Mouse (Mus musculus) liver, embryonic 11.5 days (tissue): Measurements from ENCODE around the gene Cox20. TPM values are rescaled to one million over a fixed set of nuclear protein-coding genes. Genes with fewer than 3 reads are reported as not detected.
"Not testable (repeated sequence)": the region's sequence is repeated elsewhere in the genome, so short reads cannot be mapped to it uniquely, and the experiment has no call there.

Experiments used
- ATAC-seq: fragments of 200-750 bp; cut with Nextera tagmentation; replicated peaks from 2 replicates; pipeline ENCODE4 v1.8.0; 2017; ENCODE audit warnings: moderate number of reproducible peaks, mild to moderate bottlenecking, moderate TSS enrichment, moderate library complexity; ENCODE audit not compliant: low FRiP score
- DNase-seq: peaks from one replicate; pipeline ENCODE4 v3.0.0-alpha.2; 2017; ENCODE audit warnings: low spot score
- H3K27ac ChIP-seq: fragments of 300-500 bp; sonication (generic); 2 replicates; pipeline ENCODE4 v1.5.1; 2014; ENCODE audit warnings: mild to moderate bottlenecking, low read depth, low read length, control low read depth
- H3K27me3 ChIP-seq: fragments of 300-500 bp; sonication (generic); replicated peaks from 2 replicates; pipeline ENCODE4 v1.6.1; 2014; ENCODE audit warnings: low read length, mixed read lengths; ENCODE audit not compliant: control insufficient read depth, insufficient read depth
- H3K36me3 ChIP-seq: fragments of 300-500 bp; sonication (generic); 2 replicates; pipeline ENCODE4 v1.6.1; 2014; ENCODE audit warnings: mild to moderate bottlenecking, low read length, moderate library complexity, mixed read lengths; ENCODE audit not compliant: control insufficient read depth, insufficient read depth
- H3K4me1 ChIP-seq: fragments of 300-500 bp; sonication (generic); replicated peaks from 2 replicates; pipeline ENCODE4 v1.6.1; 2014; ENCODE audit warnings: low read length, mixed read lengths; ENCODE audit not compliant: control insufficient read depth, insufficient read depth
- H3K4me2 ChIP-seq: fragments of 300-500 bp; sonication (generic); 2 replicates; pipeline ENCODE4 v1.6.1; 2014; ENCODE audit warnings: mild to moderate bottlenecking, control low read depth, moderate library complexity
- H3K4me3 ChIP-seq: fragments of 300-500 bp; sonication (generic); 2 replicates; pipeline ENCODE4 v1.5.1; 2014; ENCODE audit warnings: low read depth, low read length, control low read depth
- H3K9ac ChIP-seq: fragments of 300-500 bp; sonication (generic); 2 replicates; pipeline ENCODE4 v1.6.1; 2014; ENCODE audit warnings: low read depth, low read length, control low read depth
- H3K9me3 ChIP-seq: fragments of 300-500 bp; sonication (generic); 2 replicates; pipeline ENCODE4 v1.6.1; 2016; ENCODE audit warnings: low read length, inconsistent platforms, mixed read lengths; ENCODE audit not compliant: control insufficient read depth
- WGBS: fragments of 180-500 bp; shearing (Covaris S2); extraction: QIAGEN DNeasy Blood & Tissue Kit; methylation state at CpG from one replicate; pipeline ENCODE4 v1.1.7; 2014; 5-methylcytosine and 5-hydroxymethylcytosine counted together
- polyA plus RNA-seq: library from polyadenylated mRNA; unstranded; fragments of >200 nt; fragmentation: Nextera tagmentation; extraction: Ambion mirVana; gene quantifications from 2 replicates; pipeline ENCODE4 v1.2.1, GENCODE M21; 2014

Gene Cox20
- polyA plus RNA-seq, 1 experiment from 2014 or later = 129 TPM

DNA sequence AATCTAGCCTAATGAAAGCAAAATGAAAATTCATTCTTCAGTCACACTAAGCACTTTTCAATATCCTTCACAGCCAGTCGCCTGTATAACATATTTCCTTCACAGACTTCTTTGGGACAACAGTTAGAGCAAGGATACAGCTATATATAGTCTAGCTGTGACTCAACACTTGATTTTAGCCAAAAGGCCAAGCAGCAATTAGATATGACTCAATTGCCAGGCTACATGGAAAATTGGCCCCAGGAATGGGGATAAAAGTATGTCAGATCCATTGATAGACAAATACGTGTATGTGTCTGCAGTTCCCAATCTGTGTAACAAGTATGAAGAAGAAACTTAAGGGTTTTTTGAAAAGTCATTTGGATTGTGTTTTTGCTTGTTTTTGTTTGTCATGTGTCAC, 21.3 kb downstream of the Cox20 start:
- no peak overlapping the region for H3K4me2 ChIP-seq
- no peak overlapping the region for H3K4me3 ChIP-seq
- 84% methylated on average over 2 of the region's 2 CpGs for WGBS
- no peak for ATAC-seq
- H3K27ac ChIP-seq = no peak overlapping the region
- no peaks in the 10 kb centered on the region for H3K36me3 ChIP-seq
- no peak for DNase-seq
- H3K4me1 ChIP-seq = no peaks in the 10 kb centered on the region; the same call in 1 of the 2 replicates
- no peaks in the 10 kb centered on the region for H3K9me3 ChIP-seq
- no peak overlapping the region for H3K9ac ChIP-seq
- no peaks in the 10 kb centered on the region for H3K27me3 ChIP-seq

DNA sequence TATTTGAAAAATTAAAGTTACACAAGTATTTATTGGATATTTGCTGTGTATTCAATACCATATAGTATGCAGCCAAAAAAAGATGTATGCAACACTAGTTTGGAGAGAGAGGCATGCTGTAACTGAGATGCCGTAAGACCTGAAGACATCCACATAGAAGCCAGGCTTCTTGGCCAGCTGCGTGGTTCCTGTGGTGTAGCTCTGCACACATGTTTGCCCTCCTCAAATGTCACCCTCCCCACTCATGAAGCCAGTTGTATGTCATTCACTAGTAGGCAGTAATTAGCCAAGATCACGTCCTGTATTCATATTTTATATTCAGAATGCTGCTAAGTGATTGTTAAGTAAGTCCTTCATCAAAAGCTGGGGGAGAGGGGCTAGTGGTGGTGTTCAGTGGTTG, 22.5 kb downstream of the Cox20 start:
- Histone ChIP-seq H3K9me3 (no peaks in the 10 kb centered on the region), H3K9ac (no peak overlapping the region), H3K27me3 (no peaks in the 10 kb centered on the region), H3K36me3 (no peaks in the 10 kb centered on the region), H3K4me3 (no peak overlapping the region), H3K4me2 (no peak overlapping the region), H3K27ac (no peak overlapping the region), H3K4me1 (no peaks in the 10 kb centered on the region; the same call in 1 of the 2 replicates)
- ATAC-seq (no peak), DNase-seq (no peak)
- 83% methylated on average over 3 of the region's 3 CpGs for WGBS

DNA sequence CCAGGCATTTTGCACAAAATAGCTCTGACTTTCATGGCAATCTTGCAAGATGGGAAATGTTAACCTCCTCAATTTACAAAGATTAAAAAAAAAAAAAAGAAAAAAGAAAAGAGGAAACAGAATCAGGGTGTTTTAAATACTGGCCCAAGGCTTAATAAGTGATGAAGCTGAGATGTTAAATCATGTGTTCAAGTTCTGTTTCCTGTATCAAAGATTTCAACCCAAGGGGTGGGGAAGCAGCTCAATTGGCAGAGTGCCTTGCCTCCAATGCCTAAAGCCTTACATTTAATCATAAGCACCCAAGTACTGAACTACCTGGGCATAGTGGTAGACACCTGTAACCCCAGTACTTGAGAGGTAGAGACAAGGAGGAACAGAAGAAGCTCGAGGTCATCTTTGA, 23.1 kb downstream of the Cox20 start:
- no peaks in the 10 kb centered on the region; the same call in 1 of the 2 replicates for H3K4me1 ChIP-seq
- H3K4me3 ChIP-seq = no peak overlapping the region
- no peaks in the 10 kb centered on the region for H3K9me3 ChIP-seq
- no peak overlapping the region for H3K27ac ChIP-seq
- H3K4me2 ChIP-seq = no peak overlapping the region
- no peaks in the 10 kb centered on the region for H3K27me3 ChIP-seq
- no peaks in the 10 kb centered on the region for H3K36me3 ChIP-seq
- 71% methylated on average over 1 of the region's 1 CpGs for WGBS
- DNase-seq (no peak), ATAC-seq (no peak)
- H3K9ac ChIP-seq = no peak overlapping the region

DNA sequence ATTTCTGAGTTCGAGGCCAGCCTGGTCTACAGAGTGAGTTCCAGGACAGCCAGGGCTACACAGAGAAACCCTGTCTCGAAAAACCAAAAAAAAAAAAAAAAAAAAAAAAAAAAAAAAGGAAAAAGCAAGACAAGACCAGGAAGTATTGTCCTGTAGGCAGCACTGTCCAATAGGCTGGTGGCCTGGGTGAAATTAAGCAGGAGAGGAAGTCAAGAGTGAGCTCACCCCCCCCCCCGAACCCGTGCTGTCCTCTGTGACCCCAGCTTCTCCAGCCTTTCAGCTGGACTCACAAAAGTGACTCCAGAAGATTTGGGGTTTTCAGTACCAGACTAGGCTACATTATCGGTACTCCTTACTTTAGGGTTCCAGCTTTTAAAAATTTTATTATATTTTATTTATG, 23.7 kb downstream of the Cox20 start:
- Histone ChIP-seq H3K9ac (no peak overlapping the region), H3K4me2 (no peak overlapping the region), H3K9me3 (no peaks in the 10 kb centered on the region), H3K36me3 (no peaks in the 10 kb centered on the region), H3K27ac (no peak overlapping the region), H3K4me1 (no peaks in the 10 kb centered on the region; the same call in 1 of the 2 replicates), H3K27me3 (no peaks in the 10 kb centered on the region), H3K4me3 (no peak overlapping the region)
- DNase-seq (no peak), ATAC-seq (no peak)
- 67% methylated on average over 4 of the region's 5 CpGs for WGBS

DNA sequence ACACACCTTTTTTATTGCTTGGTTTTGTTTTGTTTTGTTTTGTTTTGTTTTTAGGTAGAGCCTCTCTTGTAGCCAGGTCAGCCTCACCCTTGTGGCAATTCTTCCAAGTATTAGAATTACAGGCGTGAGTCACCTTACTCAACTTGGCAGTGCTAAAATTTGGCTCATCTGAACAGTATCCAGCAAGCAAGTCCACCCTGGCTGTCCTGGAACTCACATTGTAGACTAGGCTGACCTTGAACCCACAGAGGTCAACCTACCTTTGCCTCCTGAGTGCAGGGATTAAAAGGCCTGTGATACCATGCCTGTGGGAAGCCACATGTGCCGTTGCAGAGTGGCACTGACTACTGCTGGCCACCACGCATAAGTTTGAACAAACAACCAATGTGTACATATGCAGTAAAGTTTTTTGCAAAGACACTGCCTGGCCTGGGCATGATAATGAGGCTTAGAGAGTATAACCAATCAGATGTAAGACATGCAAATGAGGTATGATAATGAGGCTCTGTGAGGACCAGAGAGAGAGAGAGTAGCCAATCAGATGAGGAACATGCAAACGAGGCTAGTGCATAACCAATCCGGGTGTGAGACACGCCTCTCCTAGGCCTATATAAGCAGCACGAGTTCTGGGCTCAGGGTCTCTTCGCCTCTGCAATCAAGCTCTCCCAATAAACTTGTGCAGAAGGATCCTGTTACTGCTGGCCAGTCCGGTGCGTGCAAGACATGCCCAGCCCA, 25.3 kb downstream of the Cox20 start:
- DNase-seq = not testable (repeated sequence)
- 89% methylated on average over 10 of the region's 10 CpGs for WGBS

DNA sequence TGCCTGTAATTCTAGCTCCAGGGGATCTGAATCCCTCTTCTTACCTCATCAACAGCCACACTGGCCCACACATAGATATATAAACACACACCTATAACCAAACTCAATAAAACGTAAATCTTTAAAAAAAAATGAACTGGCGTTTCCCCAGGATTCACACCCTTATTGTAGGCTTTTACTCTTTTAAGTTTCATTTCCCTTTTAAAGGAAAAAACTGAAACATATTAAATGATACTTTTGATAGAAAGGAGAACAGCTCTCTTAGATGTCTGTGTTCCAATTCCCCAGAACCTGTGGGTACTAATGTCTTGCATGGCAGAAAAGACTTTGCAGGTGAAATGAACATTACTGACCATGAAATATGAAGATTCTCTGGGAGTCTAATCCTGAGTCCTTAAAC, 31.9 kb downstream of the Cox20 start:
- Histone ChIP-seq H3K9me3 (no peaks in the 10 kb centered on the region), H3K27ac (no peak overlapping the region), H3K9ac (no peak overlapping the region), H3K27me3 (no peaks in the 10 kb centered on the region), H3K4me3 (no peak overlapping the region), H3K36me3 (no peaks in the 10 kb centered on the region), H3K4me2 (no peak overlapping the region), H3K4me1 (no peaks in the 10 kb centered on the region)
- DNase-seq (no peak), ATAC-seq (no peak)
- 91% methylated on average over 2 of the region's 2 CpGs for WGBS

More for the DNA sequence above, 25.3 kb downstream of the Cox20 start:
- H3K4me3 ChIP-seq, H3K9ac ChIP-seq, H3K36me3 ChIP-seq, H3K27me3 ChIP-seq, ATAC-seq, H3K9me3 ChIP-seq, H3K27ac ChIP-seq, H3K4me1 ChIP-seq, H3K4me2 ChIP-seq: not testable (repeated sequence)

DNA sequence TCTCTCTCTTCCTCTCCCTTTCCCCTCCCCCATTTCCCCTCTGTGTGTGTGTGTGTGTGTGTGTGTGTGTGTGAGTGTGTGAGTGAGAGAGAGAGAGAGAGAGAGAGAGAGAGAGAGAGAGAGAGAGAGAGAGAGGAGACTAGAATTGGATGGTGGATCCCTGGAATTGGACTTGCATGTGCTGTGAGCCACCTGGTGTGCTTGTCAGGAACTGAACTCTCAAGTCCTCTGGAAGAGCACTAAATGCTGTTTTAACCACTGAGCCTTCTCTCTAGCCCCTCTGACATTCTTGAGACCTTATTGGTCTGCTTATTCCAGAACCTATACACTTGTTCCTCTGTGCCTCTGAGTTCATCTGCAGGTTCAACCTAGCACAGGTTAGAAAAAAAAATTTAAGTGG, 32.7 kb downstream of the Cox20 start:
- H3K9ac ChIP-seq = no peak overlapping the region
- H3K4me2 ChIP-seq = no peak overlapping the region
- DNase-seq (no peak), ATAC-seq (no peak)
- no peaks in the 10 kb centered on the region for H3K36me3 ChIP-seq
- H3K27me3 ChIP-seq = no peaks in the 10 kb centered on the region
- no peak overlapping the region for H3K4me3 ChIP-seq
- H3K27ac ChIP-seq = no peak overlapping the region
- H3K9me3 ChIP-seq = no peaks in the 10 kb centered on the region
- no peaks in the 10 kb centered on the region for H3K4me1 ChIP-seq

DNA sequence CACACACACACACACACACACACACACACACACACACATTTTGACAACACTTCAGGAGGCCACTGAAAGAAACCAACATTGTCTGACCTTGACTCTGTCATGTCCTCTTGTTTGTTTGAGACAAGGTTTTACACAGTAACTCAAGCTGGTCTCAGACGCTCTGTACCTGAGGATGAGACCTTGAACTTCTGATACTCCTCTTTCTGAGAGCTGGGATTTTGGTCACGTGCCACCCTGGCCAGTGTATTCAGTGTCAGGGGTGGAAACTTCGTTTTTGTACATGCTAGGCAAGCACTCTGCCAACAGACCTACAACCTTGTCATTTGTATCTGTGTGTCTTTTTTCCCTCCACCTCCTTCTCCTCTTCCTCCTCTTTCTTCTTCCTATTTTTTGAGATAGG, 35.6 kb downstream of the Cox20 start:
- Histone ChIP-seq H3K9me3 (no peaks in the 10 kb centered on the region), H3K4me1 (no peaks in the 10 kb centered on the region), H3K27me3 (no peaks in the 10 kb centered on the region), H3K9ac (no peak overlapping the region), H3K4me2 (no peak overlapping the region), H3K27ac (no peak overlapping the region), H3K36me3 (no peaks in the 10 kb centered on the region), H3K4me3 (no peak overlapping the region)
- no peak for DNase-seq
- no peak for ATAC-seq
- 56% methylated on average over 3 of the region's 3 CpGs for WGBS
